Mouse (Mus musculus): Measurements from ENCODE around the gene Cdc40.

Gene Cdc40

DNA sequence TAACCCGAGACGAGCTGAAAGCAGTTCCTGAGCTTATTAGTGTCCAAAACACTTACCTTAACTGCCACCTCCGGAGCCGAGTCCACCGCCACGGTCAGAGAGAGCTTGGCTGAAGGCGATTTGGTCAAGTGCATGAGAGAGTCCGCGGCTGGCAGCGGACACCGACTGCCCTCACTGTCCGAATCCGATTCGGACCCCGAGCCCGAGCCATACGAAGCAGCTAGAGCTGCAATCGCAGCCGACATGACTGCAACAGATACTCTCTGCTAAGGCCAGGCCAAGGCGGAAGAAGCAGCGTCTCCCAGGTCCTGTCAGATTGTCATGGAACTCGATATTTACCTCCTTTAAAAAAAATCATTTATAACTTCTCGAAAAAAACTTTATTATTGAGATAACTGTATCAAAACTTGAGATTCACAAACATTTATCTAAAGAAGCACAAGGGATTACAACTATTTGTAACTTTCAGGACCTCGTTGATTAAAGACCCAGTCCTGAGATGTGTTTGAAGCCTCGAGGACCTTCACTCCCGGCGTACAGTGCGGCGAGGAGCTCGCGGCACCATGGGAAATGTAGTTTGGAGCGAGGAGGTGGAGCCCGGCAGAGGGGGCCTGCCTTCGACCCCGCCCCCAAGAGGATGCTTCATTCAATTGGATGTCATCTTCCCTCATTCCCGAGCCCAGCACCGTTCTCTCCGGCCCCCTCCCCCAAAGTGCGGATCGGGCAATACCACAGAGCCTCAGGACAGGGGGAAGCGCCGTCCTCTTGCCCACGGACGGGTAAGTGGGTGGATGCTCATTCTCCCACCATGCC, at the start of gene Cdc40, which contains the start of gene Wasf1:
Gene Cdc40 (minus strand): TSS at position 481 of the 813 bp plus-strand sequence.
Gene Wasf1 (plus strand): TSS at position 645 of the 813 bp plus-strand sequence.
- in situ Hi-C loops (cut with MboI) = no loop called here

DNA sequence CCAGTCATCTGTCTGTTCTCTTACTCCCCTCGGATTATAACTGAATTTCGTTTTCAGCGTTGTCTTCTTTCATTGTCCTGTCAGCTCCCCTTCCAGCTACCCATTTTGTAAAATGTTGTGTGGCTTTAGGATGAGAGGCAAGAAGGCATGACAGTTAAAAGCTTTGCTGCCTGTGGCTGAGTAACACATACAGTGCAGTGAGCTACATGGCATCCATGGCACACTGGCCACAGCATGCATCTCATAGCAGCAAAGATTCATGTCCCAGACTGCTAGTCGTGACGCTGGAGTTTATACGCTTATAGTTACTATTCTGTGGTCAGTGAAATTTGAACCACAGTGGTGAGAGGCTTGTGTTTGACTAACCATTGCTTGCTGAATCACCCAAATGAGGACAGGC, 36.4 kb upstream of the Cdc40 start:
- in situ Hi-C loops (cut with MboI) = no loop called here

DNA sequence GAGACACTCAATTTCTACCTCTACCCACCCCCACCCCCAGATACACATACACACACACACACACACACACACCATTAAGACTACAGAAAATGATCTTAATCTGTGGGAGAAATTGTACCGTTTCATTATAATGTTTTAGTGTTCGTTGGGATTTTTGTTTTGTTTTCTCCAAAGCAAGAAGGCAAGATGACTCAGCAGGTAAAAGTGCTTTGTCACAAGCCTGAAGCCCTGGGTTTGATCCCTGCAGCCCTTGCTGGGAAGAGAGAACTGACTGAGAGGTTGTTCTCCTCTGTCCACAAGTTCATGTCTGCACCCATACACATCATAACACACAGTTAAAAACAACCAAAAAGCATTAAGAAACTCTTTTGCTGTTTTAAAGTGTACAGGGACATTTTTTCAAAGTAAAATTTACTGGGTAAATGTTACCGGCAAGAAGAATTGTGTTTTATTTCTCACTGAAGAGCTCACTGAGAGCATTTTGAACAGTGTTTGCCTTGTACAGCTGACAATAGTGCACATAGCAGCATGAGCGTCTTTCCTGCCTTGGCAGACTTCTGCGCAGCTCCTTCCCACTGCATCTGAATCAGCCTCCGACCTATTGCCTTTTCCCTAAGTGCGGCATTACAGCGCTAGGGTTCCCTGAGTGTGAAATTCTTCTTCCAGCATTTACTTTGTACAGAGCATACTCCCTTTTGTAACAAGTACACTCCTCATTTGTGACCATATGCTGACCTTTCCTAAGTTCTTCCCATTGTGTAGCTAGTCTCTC, 35.7 kb upstream of the Cdc40 start:
- in situ Hi-C loops (cut with MboI) = no loop called here

DNA sequence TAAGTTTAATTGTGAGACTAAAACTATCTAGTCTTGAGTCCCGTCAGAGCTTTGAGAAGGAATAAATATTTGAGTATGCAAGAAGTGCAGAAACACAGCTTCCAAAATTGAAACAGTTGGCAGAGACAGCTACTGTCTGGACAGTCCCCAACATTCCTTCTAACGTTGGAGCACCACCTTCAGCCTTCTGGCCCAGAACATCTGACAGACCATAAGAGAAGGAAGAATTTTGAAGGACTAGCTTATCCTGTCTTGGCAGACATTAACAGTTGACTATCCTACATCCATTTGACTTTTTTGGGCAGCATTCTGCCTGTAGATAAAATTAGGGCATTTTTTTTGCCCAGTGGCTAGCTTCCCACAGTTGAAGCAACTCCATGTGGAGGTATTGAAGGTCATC, 32.1 kb upstream of the Cdc40 start:
- in situ Hi-C loops (cut with MboI) = no loop called here

DNA sequence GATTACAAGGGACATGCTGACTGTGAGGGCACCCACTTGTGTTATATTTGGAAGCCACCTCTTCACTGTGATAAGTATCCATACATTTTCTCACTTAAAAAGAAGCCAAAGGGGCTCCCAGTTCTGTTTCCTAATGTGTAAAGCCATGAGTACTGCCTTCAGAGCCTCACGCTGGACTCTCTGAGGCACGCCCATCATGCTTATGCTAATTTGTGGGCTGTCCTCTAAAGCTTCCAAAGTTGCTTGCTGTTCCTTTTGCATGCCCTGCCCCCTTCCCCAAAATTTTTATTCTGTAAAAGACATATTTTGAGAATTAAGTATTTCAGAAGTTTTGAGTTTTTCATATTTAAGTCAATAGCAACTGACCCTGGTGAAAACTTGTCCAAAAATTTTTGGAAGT, 27.7 kb upstream of the Cdc40 start:
- in situ Hi-C loops (cut with MboI) = no loop called here

DNA sequence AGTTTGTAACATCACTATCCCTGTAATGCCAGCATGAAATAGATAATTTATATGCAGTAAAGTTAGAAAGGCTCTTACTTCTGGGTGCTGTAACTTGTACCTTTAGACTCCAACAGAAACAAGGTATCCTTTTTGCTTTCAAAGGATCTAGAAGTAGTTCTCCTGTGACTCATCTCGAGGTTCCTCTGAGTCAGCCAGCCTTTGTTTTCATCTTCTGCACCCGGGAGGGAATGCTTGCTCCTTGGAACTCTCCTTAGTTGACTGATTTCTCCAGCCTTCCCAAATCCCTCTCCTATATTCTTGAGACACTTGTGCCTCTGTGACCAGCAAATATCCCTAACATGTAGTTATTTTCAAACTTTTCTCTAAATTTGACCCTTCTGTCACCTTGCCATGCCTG, 25.5 kb upstream of the Cdc40 start:
- in situ Hi-C loops (cut with MboI) = no loop called here

DNA sequence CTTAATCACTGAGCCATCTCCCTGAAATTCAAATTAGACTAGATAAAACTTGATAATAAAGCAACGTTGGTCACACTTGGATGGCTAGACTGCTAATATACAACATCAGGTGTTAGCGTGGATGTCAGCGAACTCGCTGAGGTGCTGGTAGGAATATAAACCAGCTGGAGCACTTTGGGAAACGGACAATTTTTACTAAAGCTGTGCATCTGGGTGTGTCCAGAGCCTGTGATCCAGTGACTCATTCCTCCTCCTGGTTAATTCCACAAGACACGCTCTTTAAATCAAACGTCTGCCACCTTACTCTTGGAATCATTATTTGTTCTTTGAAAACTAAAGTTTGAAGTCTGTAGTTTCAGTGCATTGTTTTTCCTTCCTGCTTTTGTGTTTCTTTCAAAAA, 23.7 kb upstream of the Cdc40 start:
- in situ Hi-C loops (cut with MboI) = no loop called here

DNA sequence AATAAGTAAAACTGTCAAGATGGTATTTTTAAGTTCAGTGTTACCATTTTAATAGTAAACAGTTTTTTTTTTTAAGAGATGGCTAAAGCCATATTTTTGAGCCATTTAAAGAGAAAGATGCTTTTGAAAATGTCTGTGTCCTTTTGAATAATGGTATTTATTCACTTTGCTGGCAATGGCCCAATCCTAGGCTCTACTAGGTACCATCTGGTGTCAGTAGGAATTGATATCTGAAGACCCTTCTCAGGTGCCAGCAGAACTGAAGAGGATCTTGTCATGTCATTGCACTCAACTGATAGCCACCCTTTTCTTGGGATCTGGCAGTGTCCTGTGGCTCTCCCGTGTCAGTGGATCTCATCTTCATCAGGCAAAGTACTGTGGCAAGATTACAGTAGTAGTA, 23.0 kb upstream of the Cdc40 start:
- in situ Hi-C loops (cut with MboI) = no loop called here

DNA sequence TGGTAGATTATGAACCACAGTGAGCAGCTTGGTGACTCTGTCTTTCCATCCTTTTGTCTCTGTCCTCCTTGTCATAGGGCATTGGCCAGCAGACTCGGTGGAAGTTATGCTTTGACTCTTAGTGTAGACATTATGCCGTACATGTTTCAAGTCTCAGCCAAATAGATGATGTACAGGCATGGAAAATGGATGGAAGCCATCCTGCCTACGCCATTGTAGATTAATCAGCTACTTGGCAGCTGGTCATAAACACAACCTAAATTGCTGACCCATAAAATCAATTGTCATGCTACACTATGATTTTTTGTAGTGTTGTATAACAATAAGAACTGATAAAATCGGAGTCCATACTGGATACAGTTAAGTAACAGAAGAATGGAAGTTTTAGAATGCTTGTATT, 18.7 kb upstream of the Cdc40 start:
- in situ Hi-C loops (cut with MboI) = no loop called here

DNA sequence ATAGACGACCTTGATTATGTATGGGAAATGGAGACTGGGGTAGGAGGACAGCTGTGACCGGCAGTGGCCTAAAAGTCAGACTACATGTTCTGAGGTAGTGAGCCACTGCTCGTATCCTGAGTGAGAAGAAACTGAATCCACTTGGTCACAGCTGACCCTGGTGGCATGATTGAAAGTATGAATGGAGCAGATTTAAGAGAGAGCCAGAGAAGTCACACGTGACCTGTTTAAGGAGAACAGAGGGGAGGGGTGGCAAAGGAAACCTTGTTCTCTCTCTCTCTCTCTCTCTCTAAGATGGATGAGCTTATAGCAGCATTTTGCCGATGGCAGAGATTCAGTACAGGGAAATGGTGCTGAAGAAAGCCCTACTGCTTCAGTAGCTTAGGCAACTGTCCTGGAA, 13.5 kb upstream of the Cdc40 start:
- in situ Hi-C loops (cut with MboI) = no loop called here

DNA sequence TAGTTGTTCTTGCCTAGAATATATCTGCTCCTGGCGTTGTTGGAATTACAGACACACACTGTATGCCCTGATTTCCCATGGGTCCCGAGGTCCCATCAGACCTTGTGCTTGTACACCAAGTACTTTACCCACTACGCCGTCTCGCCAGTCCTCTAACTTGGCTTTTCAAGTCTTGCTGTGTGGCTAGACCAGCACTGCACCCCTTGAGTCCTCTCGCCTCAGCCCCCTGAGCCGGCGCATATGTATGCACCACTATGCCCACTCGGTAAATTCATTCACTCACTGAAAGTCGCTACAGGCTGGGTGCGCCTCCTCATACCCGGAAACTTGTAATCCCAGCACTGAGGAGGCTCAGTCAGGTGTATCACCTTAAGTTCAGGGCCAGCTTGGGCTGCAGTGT, 12.7 kb upstream of the Cdc40 start:
- in situ Hi-C loops (cut with MboI) = no loop called here

DNA sequence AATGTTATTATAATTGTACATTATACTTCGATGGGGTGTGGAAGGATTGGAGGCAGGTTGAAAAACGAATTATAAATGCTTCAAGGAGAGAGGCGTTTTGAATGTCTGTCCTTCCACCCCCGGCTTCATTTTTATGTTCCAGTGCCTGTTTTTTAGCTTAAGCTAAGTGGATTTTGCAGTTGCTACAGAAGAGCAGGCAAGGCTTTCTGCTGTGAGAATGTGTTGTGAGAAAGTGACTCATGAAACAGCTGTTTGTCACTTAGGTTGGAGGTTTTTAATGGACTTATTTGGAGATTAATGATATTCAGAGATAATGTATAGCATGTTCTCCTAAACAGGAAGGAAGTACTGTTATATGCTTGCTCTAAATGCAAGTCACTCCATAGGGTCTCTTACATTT, 6.0 kb upstream of the Cdc40 start:
- in situ Hi-C loops (cut with MboI) = no loop called here

DNA sequence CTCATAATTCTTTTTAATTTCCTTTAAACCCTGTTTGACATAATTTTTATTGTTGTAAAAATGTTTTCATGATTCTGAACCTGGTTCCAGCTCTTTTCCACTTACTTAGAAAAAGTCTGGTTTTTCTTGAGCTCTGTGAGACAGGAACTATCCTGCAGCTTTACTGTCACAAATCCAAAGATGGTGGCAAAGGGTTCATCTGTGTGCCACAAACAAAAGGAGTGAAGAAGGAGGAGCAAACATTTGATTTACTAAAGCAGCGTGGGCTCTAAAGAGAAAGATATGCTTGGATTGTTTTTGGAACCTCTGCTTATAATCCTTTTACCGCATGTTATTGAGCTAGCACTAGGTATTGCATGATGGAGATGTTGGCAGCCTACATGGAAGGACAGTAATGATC, 4.2 kb upstream of the Cdc40 start:
- in situ Hi-C loops (cut with MboI) = no loop called here

DNA sequence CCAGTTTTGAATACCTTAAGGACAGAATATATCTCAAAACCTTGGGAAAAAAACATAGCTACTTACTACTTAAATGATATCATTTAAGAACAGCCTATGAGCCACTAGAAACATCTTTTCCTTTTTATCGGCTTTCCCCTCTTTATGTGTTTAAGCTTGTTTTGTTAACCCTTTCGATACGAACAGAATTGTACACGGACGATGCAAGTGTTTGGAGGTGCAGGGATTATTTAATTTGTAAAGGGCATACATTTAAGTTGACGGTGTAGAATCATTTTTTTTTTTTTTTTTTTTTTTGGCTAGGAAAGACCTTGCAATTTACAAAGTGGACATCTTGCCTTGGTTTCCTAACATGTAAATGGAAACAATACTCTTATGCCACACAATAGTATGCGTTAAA, 2.3 kb upstream of the Cdc40 start:
- in situ Hi-C loops (cut with MboI) = no loop called here

DNA sequence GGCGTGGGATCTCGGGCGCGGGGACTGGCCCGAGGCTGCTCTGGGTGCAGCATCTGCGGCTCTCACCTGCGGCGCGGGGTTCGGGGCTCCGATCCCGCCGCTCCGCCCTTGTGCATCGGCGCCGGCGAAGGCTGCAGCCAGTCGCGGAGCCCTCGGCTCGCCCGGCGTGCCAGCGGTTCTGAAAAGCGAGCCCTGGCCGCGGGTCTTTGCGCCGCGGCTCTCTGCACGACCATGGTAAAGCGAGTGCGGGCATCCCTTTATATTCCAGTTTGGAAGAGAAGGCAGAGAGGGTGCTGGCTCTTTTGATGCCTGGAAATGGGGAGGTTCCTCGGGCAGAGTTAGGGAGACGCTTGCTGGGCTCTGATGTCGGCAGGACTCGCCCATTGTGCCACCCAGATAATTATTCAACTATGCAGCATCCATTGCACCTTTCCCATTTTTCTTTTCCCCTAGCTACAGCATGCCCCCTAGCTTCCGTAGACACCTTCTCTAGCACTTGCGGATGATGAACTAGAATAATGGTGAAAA, 1.2 kb upstream of the Cdc40 start:
- in situ Hi-C loops (cut with MboI) = no loop called here

DNA sequence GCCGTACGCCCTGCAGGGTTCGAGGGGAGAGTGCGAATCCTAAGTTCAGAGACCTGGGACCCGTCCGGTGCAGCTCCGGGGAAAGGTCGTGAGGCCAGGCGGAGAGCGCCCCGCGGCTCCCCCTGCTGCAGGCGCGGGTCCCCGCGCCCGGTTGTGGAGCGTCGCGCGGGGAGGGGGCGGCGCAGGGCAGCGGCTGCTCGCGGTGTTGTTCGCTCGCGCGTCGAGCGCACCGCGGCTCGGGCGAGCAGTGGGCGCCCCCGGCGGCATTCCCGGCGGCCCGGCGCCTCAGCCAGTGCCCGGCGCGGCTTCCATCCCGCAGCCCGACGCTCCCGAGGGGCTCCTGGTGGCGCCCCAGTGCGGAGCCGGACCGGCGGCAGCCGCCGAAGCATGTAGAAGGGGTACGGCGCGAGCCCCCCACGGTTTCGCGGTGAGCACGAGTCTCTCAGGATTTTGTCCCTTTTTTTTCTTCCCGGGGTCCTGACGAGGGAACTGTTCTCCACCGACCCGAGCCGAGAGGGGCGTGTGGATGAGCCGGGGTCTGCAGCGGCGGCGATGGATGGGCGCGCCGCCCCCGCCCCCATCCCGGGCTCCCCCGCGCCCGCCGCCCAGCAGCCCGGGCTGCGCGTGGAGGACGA, 650 bp upstream of the Cdc40 start:
- in situ Hi-C loops (cut with MboI) = no loop called here

DNA sequence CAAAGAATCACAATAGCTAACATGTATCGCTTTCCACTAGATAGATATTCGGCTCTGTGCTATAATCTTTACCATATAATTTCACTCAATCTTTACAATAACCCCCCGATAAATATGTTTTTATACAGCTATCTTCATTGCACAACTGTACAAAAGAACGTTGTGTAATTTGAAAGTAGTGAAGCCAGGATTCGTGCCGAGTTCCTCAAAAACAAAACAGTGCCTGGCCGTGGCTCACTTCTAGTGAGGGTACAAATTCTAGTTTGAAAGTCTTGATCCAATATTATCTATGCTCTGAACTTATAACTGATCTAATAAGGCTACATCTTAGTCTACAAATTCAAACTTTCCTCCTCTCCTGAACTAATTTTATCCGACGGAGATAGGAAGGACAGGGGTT, 778 bp downstream of the Cdc40 start:
- in situ Hi-C loops (cut with MboI) = no loop called here

DNA sequence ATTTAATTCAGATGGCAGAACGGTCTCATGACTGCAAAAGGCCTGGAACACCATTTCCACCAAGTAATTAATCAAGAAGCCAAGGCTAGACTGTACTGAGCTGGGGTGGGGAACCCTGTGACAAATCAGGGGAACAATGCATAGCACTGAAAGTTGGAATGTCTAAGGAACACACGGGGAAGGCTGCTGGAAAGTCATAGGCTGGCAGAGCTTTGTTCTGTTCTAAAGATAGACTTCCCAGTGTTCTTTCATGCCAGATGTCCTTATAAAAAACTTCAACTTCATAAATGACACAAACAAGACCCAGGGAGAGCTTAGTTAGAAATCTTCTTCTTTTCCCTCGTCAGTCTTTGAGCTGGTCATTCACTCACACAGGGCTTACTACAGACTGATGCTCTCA, 1.9 kb downstream of the Cdc40 start:
- in situ Hi-C loops (cut with MboI) = no loop called here

DNA sequence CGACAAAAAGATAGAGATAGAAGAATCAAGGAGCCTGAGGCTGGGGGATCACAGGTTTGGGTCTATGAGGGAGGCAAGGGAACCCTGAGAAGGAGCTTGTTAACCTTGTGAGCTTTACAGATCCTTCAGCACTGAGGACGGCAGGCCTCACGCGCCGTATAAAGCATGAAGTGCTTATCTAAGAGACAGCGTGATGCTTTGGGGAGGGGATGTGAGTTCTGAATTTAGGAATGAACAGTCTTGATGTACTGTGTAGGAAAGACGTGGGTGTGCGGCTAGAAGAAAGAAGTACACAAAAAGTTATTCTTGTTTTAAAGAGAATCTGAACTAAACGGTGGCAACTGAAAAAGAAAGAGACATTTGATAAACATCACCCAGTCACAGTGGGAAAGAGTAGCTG, 3.1 kb downstream of the Cdc40 start:
- in situ Hi-C loops (cut with MboI) = no loop called here

DNA sequence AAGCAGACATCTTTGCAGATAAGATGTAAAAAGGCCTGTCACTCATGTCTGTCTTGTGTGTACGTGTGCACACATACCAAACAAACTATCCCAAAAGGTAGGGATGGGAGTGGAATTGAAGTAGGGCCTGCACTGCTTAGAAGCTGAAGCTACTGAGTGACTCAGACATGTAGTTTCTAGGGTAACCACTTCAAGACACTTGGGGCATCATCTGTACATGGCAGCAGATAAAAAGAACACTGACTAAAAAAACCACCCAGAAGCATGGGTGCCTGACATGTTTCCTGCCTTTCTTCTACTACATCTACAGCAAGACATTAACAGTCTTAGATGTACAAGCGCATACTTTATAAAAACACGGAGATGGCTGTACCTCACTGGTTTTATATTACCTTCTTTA, 4.9 kb downstream of the Cdc40 start:
- in situ Hi-C loops (cut with MboI) = no loop called here

DNA sequence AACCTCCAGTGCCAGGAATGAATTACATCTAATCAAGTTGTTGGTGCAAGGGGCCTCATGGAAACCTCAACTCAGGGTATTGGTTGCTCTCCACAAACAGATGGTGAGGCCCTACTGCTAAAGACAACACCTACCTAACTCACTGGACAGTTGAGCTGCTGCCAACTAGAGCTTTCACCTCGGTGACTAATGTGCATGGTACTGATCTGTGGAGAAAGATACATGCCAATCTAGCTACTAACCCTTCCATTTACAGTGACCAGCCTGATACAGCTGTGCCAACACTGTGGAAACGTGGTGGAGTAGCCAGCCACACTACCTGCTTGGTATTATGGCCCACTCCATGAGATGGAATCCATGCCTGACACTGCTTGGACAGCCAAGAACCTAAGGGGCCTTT, 11.1 kb downstream of the Cdc40 start:
- in situ Hi-C loops (cut with MboI) = no loop called here

DNA sequence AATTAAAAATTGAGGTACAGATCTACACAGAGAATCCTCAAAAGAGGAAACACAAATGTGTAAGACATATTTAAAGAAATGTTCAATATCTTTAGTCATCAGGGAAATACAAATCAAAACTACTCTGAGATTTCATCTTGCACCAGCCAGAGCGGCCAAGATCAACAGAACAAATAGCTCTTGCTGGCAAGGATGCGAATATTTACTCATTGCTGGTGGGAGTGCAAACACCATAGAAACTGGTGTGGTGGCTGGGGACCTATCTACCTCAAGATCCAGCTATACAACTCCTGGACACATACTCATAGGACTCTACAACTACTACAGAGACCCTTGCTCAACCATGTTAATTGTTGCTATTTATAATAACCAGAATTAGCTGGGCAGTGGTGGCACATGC, 11.8 kb downstream of the Cdc40 start:
- in situ Hi-C loops (cut with MboI) = no loop called here

DNA sequence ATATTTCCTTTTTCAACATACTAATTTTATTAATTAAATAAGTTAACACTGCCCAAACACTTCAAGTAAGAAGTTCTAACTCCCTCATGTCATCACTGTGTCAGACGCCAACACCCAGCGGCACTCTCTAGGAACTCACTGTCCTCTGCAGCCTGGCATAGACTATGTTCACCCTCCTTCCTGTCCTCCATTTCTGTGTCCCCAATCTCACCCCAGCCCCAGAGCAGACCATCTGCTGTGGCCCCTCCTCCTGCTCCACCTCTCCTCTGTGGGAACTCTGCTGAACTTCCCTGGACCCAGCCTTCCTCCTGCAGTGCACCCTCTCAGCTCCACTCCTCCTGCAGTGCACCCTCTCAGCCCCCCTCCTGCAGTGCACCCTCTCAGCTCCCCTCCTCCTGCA, 15.0 kb downstream of the Cdc40 start:
- in situ Hi-C loops (cut with MboI) = no loop called here
